Mouse (Mus musculus) left cerebral cortex, postnatal 36 days (tissue): ENCODE data around the gene Nlrc4. TPM values are rescaled to one million over a fixed set of nuclear protein-coding genes. Genes with fewer than 3 reads are reported as not detected.

Source experiments
- DNase-seq, 2 experiments: peaks; one replicate each; pipeline ENCODE4 v3.0.0; 2021 to 2022; ENCODE audit warnings: low spot score in 2 of 2, mixed read lengths in 1 of 2
- intact Hi-C: fragments of 180-260 bp; cut with DNase I; formaldehyde crosslinking; loops from one replicate; pipeline ENCODE4 v1.15.1; 2025
- total RNA-seq, 2 experiments: library from RNA; stranded (reverse); gene quantifications; 2 replicates each; pipeline ENCODE4 v1.2.3; 2021

Nlrc4 gene
- total RNA-seq, 2 experiments from 2014 or later: 0.15 to 0.18 TPM

GRCm38 (mm10) chr17:74432631-74433030 lies 26.3 kb downstream of the Nlrc4 start:
- intact Hi-C loops: no loop called here

GRCm38 (mm10) chr17:74431481-74431880 lies 27.5 kb downstream of the Nlrc4 start:
- DNase-seq: no peak

More at GRCm38 (mm10) chr17:74432631-74433030, 26.3 kb downstream of the Nlrc4 start:
- DNase-seq: no peak

DNA sequence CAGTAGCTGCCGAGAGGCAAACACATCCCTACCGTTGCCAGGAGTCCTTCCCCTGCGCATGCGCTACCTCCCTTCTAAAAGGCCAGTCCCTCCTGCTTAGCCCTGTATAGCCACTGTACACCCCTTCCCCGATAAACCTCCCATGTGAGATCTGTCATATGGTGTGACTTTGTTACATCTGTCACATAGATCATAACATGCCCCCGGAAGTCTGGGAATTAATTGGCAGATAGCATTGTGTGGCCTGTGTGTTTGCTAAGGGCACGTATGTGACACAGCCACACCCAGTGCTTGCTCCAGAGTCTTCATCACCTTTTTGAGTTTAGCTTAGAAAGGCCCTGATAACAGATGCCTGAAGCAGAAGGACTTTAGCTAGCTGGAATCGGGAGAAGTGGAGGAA lies 28.9 kb downstream of the Nlrc4 start:
- DNase-seq: no peak
- intact Hi-C loops: no loop called here

More at GRCm38 (mm10) chr17:74431481-74431880, 27.5 kb downstream of the Nlrc4 start:
- intact Hi-C loops: no loop called here

GRCm38 (mm10) chr17:74424401-74425005 lies 34.4 kb downstream of the Nlrc4 start:
- no peak for DNase-seq
- intact Hi-C loops: no loop called here

- intact Hi-C loops: no loop called here
Observed at GRCm38 (mm10) chr17:74420656-74421055, 38.3 kb downstream of the Nlrc4 start.

GRCm38 (mm10) chr17:74418171-74418570 lies 40.8 kb downstream of the Nlrc4 start:
- intact Hi-C loops: no loop called here
- no peak for DNase-seq

More at GRCm38 (mm10) chr17:74420656-74421055, 38.3 kb downstream of the Nlrc4 start:
- no peak for DNase-seq

- intact Hi-C loops: no loop called here
- DNase-seq: no peak
Observed at GRCm38 (mm10) chr17:74416841-74417360, 42.0 kb downstream of the Nlrc4 start.

- intact Hi-C loops: no loop called here
- DNase-seq: no peak
Observed at GRCm38 (mm10) chr17:74414671-74415070, 44.3 kb downstream of the Nlrc4 start.

DNA sequence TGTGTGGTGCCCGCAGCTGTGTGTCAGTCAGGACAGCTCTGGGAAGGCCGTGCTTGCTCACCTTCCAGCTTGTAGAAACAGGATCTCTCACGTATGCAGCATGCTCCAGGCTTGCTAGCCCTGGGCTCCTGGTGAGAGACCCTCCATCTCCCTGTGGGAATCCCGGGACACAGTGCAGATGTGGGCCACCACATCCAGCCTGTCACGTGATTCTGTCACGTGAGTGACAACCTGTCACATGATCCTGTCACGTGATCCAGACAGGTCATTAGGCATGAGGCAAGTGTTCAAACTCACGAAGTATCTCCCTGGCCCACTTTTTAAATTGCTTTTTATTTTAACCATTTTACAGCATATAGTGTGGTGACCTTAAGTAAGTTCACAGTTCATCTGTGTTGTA lies 45.6 kb downstream of the Nlrc4 start:
- DNase-seq: no peak
- intact Hi-C loops: no loop called here

DNA sequence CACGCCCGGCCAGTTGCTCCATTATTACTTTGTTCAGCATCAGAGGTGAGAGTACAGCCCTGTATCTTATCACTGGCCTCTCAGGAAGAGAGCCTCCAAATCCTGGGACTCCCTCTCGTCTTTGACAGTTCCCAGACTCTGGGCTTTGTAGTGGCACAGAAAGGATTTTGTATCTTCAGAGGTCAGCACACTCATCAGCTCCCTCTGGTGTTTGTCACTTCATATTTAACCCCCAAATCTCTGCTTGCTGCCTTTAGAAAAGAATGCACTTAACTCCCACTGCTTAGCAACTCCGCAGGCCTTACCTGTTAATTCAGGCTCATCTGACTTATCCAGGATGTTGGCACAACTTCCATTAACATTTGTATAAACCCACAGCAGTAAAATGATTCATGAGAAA lies 49.2 kb downstream of the Nlrc4 start:
- DNase-seq: no peak
- intact Hi-C loops: no loop called here

DNA sequence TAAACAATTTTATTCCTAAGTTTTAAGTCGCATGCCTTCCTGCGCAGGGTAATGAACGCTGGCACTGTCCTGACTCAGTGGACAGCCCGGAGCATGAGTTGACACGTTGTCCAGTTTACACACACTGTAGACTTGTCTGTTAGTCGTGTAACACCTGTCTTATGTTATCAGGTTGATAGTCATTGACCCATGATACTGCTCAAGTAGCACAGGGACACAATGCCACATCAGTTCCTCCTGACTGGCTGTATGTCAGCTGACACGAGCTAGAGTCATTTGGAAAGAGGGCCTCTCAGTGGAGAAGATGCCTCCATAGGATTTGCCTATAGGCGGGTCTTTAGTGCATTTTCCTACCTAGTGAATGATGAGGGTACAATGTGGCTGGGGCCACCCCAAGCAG lies 52.5 kb downstream of the Nlrc4 start:
- intact Hi-C loops: no loop called here
- DNase-seq: no peak

DNA sequence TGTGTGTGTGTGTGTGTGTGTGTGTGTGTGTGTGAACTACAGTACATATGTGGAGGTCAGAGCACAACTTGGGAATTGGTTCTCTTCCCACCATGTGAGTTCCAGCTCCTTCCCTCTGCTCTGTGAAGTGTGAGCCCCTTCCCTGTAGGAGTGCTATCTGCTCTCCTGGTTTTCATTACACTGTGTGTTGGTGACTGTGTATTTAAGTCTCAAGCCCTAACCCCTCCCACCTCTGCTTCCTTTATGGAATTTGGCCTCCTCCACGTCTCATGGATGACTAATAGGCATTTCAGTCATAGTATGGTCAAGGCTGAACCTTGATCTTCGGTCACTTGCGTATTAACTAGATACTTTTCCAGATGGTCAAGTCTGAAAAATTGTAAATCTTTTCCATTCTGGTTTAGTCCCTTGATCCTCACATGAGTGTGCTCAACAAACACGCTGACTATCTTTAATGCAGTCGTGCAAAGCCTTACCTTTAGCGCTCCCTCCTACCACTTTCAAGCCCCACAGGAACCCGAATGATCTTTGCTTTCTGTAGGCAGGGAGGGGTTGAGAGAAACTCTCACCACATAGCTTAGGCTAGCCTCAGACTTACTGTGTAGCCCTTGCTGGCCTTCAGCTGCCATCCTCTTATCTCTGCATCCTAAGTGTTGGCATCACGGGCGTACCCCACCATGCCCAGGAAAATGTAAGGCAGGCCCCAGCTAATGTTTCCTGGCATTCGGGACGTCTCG lies 56.3 kb downstream of the Nlrc4 start:
- DNase-seq: no peak
- intact Hi-C loops: no loop called here

DNA sequence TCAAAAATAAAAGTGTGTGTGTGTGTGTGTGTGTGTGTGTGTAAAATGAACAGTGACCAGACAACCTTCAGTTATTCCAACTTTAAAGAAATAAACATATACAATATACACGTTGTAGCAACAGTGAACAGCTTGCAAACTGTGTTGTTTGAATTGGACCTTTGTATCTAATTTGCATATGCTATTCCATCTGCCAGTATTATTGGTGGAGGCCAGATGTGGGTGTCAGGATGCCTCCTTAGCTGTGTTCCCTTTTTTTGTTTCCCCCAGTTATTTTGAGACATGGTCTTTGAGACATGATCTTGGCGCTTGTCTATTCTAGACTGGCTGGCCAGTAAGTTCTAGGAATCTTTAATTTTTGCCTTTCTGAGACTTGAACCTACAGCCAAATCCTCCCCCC lies 61.8 kb downstream of the Nlrc4 start:
- intact Hi-C loops: no loop called here

GRCm38 (mm10) chr17:74396766-74397165 lies 62.2 kb downstream of the Nlrc4 start:
- intact Hi-C loops: no loop called here
- DNase-seq: no peak

More for the DNA sequence above, 61.8 kb downstream of the Nlrc4 start:
- no peak for DNase-seq

GRCm38 (mm10) chr17:74395383-74396065 lies 63.4 kb downstream of the Nlrc4 start, which contains the start of gene Slc30a6:
Gene Slc30a6, plus strand, starts transcription at chr17:74395608.
- intact Hi-C loops: loop anchor here (2.0 kb wide), 1 partner anchor 57 kb away; the partner anchor contains the start of gene Spast
- DNase-seq: peak; percentile 95 to 96

- DNase-seq: peak in 1 of 2 experiments; percentile 7
- intact Hi-C loops: loop anchor here (2.0 kb wide), 1 partner anchor 56 kb away; the partner anchor contains the start of gene Spast
Observed at GRCm38 (mm10) chr17:74394855-74395254, 64.1 kb downstream of the Nlrc4 start.

DNA sequence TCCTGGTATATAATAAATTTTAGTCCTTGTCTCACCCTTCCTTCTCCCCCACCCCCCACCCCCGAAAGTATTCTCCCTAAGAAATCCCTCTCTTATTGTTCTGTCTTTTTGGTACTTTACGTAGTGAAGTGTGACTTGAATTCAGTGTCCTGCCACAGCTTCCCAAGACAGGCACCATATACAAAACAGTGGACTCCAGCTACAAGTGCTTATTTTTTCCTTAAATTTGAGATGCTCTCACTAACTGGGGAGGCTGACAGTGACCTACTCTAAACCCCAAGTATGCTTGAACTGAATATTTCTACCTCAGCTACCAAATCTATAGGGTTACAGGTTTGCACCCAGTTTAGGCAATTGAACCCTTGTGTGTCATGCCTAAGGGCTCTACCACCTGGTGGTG lies 64.6 kb downstream of the Nlrc4 start:
- intact Hi-C loops: loop anchor here (2.0 kb wide), 1 partner anchor 56 kb away; the partner anchor contains the start of gene Spast
- DNase-seq: no peak

DNA sequence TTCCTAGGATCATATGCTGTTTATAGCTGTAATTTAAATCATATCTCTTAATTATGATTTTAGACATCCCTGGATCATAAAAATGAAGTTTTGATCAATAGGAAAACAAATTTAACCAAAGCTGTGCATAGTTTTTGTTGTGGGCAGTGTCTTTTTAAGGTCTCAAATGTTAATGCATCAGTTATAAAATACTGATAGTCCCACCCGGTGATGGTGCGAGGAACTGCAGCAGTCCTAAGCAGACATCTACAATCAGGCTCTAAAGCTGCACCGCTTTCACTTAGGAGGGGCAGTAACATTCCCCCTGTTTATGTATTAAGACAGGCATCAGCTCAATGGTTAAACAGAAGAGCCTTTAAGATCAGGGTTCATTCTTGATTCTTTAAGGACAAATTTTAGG lies 69.1 kb downstream of the Nlrc4 start:
- intact Hi-C loops: loop anchor here (2.0 kb wide), 1 partner anchor 45 kb away; no protein-coding TSS in a partner anchor
- no peak for DNase-seq

DNA sequence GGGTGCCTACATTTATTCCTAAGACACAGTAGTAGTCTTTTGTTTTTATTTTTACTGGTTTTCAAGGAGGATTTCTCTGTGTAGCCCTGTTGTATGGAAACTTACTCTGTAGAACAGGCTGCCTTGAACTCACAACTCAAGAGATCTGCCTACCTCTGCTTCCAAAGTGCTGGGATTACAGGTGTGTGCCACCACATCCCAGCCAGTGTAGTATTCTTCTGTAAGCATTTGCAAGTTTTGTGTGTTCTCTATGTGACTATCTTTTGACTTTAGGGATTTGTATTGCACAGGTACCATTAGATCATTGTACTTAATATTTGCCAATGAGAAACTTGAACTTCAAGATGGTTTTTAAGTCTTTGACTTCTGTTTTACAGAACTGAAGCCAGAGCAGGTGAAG lies 72.3 kb downstream of the Nlrc4 start:
- no peak for DNase-seq
- intact Hi-C loops: no loop called here

GRCm38 (mm10) chr17:74376916-74377315 lies 82.0 kb downstream of the Nlrc4 start:
- no peak for DNase-seq
- intact Hi-C loops: no loop called here
